Mouse (Mus musculus) liver, adult 2 months (tissue): Measurements from ENCODE around the gene Lim2.

Experiments
- CTCF ChIP-seq: fragments of 200-500 bp; IDR thresholded peaks from 2 replicates; pipeline ENCODE4 v1.5.1; 2011; ENCODE audit warnings: low read depth, low read length, control low read depth
- POLR2A ChIP-seq: fragments of 200-500 bp; IDR thresholded peaks from 2 replicates; pipeline ENCODE4 v1.6.1; 2011; ENCODE audit warnings: low read length, control low read depth; ENCODE audit not compliant: insufficient read depth; ENCODE audit errors: extremely low read depth

DNA sequence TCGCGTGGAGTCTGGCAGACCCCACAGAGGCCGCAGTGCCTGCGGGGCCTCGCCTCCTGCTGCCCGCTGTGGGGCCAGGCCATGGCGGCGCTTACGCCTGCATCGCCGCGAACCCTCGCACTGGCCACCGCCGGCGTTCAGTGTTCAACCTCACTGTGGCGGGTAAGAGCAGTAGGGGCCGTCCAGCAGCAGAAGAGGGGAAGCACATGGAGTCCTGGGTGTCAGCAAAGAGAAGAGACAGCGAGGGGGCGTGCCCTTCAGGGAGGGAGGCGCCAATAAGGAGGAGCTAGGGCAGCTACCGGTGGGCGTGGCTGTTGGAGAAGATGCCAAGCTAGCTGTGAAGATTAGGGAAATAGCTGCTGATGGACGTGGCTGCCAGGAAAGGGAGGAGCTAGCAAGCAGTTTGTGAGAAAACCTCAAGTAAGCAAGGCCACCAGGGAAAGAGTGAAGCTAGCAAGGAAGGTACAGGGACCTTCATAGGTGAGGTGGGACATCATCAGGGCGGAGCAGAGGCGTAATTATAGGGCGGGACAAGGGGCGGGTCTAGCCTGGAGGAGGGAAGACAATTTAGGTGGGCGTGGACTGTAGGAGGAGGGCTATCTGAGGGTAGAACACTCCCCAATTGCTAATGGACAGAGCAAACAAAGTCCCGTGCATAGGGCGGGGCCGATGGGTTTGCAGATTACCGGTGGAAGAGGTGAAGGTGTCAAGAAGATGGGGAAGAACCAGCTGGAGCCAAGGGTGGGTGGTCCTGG lies 38.1 kb downstream of the Lim2 start:
- no peak for TF ChIP-seq POLR2A
- no peak for TF ChIP-seq CTCF
